Mouse (Mus musculus) MN1 (cell line): Measurements from ENCODE around the gene Klhl4.
A peak's percentile ranks its signal among the peaks of the same experiment; 100 is the strongest.

Experiments
- DNase-seq: peaks from one replicate; pipeline ENCODE4 v3.0.0-alpha.2; 2016; ENCODE audit warnings: low spot score

The Klhl4 gene

DNA sequence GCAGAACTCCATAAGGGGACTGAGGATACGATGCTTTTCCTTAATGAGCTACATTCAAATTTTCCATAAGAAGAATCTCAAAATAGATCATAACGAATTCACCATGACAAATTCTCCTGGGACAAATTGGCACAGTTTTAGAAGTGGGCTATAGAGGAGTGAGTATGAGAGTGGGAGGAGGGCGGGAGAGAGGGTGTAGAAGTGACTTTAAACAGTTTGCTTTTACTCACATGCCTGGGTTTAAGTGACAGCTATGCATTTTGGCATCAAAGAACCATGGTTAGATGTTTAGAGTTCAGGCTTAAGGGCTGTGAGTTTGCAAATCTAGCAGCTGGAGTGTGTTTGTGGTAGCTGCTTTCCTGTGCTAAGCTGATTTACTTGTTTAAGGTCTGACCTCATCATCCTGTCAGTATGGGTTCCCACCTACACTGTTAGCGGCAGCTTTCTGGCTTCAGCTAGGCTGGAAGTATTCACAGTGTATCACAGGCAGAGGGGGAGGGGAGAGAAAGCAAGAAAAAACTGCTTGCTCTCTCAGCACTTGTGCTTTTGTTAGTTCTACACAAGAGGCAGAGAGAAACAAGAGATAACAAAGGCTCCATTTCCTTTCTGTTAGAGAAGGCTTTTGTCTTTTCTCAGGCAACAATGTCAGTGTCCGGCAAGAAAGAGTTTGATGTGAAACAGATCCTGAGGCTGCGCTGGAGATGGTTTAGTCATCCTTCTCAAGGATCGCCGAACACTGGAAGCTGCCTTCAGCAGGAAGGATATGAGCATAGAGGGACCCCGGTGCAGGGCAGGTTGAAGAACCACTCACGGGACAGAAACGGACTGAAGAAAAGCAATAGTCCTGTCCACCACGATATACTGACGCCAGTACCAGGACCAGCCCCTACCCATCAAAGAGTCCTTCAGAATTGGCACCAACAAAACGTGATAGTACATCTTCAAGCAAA, at the start of gene Klhl4:
TSS of gene Klhl4 (plus strand) at position 552 of the 950 bp plus-strand sequence.
- DNase-seq, result no peak

DNA sequence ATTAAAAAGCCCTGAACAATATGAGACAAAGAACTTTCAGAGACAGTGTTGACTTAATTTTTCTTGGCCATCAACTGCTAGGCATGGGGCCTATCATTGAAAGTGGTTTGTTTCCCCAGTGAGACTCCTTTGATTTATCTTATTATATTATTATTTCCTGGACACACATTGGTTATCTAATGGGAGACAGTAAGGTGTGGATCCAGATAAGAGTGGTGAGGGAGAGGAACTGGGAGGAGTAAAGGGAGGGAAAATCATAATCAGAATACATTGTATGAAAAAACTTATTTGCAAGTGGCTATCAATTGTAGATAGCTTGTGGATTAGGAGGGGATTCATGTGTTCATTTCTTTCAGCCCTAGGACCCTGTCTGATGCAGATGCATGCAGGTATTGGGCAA, 10.0 kb downstream of the Klhl4 start:
- DNase-seq, result no peak

DNA sequence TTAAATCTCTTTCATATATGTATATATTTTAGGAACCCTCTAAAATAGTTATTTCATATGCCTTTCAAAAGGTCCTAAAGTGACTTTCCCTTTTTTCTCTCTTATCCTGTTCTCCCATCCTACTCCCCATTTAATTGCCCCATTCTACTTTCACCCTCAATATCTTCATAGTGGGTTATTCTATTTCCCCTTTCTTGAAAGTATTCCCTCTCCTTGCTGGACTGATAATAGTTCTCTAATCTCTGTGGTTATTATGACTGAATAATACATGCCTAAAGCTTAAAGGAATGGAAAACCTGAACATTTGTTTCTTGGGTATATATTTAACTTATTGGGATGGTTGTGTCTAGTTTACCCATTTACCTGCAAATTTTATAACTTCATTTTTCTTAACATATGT, 12.6 kb downstream of the Klhl4 start:
- no peak for DNase-seq

DNA sequence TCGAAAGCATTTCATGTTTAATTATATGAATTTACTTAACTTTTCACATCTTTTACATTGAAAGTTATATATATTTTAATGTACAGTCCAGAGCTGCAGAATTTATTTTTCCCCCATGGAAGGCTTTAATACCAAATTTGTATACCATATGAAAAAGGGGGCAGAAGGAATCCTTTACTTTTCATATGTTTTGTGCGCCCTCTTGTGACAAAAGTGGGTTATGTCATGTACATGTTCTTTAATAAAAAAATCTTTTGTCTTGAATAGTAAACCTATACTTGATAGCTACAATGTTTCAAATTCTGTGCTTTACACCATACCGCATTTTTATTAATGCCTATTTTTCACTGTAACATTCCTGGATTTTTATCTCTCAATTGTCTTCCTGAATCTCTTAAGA, 84.0 kb downstream of the Klhl4 start:
- DNase-seq, result peak; percentile 19

DNA sequence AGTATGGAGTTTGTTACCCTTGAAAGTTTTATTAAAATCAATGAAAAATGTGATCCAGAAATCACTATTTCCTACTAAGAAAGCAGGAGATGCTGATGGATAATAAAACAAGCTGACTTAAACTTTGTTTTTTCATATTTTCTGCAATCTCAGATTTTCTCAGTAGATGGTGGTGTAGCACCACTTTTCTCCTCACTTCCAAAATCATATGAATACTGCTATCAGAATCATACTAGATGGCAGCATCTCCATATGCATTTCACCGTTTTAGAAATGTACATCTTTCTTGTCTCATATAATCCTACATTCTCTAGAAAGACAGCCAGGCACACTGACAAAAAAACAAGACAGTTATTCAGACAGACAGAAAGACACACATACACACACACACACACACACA, 108.2 kb downstream of the Klhl4 start:
- no peak for DNase-seq
